Mouse (Mus musculus) left cerebral cortex, postnatal 25 days (tissue): ENCODE measurements at regions not wholly inside any gene's neighbourhood (a gene's known extent, or its start where the extent isn't known, plus 50 kb on each side); places are given as distances from the start of the nearest gene placed in this dataset.

ENCODE experiments used
- DNase-seq, 2 experiments: peaks; one replicate each; pipeline ENCODE4 v3.0.0; 2022; ENCODE audit warnings: low spot score in 2 of 2, mixed read lengths in 1 of 2
- intact Hi-C: fragments of 180-260 bp; cut with DNase I; formaldehyde crosslinking; loops from one replicate; pipeline ENCODE4 v1.15.1; 2025

- intact Hi-C loops = no loop called here
- no peak for DNase-seq
These were observed 528.9 kb upstream of the Pappa start for GRCm38 (mm10) chr4:64595014-64595599.

GRCm38 (mm10) chr4:64598465-64598864 is 525.5 kb upstream of the Pappa start:
- intact Hi-C loops = no loop called here
- peak in 1 of 2 experiments; percentile 76 for DNase-seq

- intact Hi-C loops = no loop called here
- DNase-seq = no peak
These were observed 524.8 kb upstream of the Pappa start for GRCm38 (mm10) chr4:64599222-64599621.

- intact Hi-C loops = no loop called here
- DNase-seq = no peak
These were observed 501.2 kb upstream of the Pappa start for GRCm38 (mm10) chr4:64622771-64623170.

GRCm38 (mm10) chr4:64632189-64632588 is 491.8 kb upstream of the Pappa start:
- DNase-seq = no peak
- intact Hi-C loops = no loop called here

- DNase-seq = no peak
- intact Hi-C loops = no loop called here
These were observed 488.6 kb upstream of the Pappa start for GRCm38 (mm10) chr4:64635256-64635962.

GRCm38 (mm10) chr4:64640056-64640455 is 483.9 kb upstream of the Pappa start:
- intact Hi-C loops = no loop called here
- DNase-seq = no peak

- DNase-seq = no peak
- intact Hi-C loops = no loop called here
These were observed 483.0 kb upstream of the Pappa start for GRCm38 (mm10) chr4:64640976-64641375.

- DNase-seq = no peak
- intact Hi-C loops = no loop called here
These were observed 478.8 kb upstream of the Pappa start for GRCm38 (mm10) chr4:64645141-64645540.

- intact Hi-C loops = loop anchor here (10.0 kb wide), 1 partner anchor 281 kb away; no protein-coding TSS in a partner anchor
- peak; percentile 1 to 86 for DNase-seq
These were observed 469.8 kb upstream of the Pappa start for GRCm38 (mm10) chr4:64654157-64654556.

GRCm38 (mm10) chr4:64655534-64655933 is 468.4 kb upstream of the Pappa start:
- intact Hi-C loops = loop anchor here (10.0 kb wide), 1 partner anchor 279 kb away; no protein-coding TSS in a partner anchor
- DNase-seq = no peak

- intact Hi-C loops = no loop called here
- DNase-seq = no peak
These were observed 460.3 kb upstream of the Pappa start for GRCm38 (mm10) chr4:64663722-64664121.

GRCm38 (mm10) chr4:64667998-64668397 is 456.0 kb upstream of the Pappa start:
- intact Hi-C loops = no loop called here
- peak in 1 of 2 experiments; percentile 19 for DNase-seq

- no peak for DNase-seq
- intact Hi-C loops = no loop called here
These were observed 454.3 kb upstream of the Pappa start for GRCm38 (mm10) chr4:64669722-64670121.

GRCm38 (mm10) chr4:64676438-64676837 is 447.5 kb upstream of the Pappa start:
- DNase-seq = no peak
- intact Hi-C loops = no loop called here

GRCm38 (mm10) chr4:64676881-64677280 is 447.1 kb upstream of the Pappa start:
- intact Hi-C loops = no loop called here

GRCm38 (mm10) chr4:64684654-64685053 is 439.3 kb upstream of the Pappa start:
- DNase-seq = no peak
- intact Hi-C loops = no loop called here

More at GRCm38 (mm10) chr4:64676881-64677280, 447.1 kb upstream of the Pappa start:
- DNase-seq = no peak

- intact Hi-C loops = no loop called here
- DNase-seq = no peak
These were observed 427.8 kb upstream of the Pappa start for GRCm38 (mm10) chr4:64696134-64696533.

- intact Hi-C loops = no loop called here
- DNase-seq = no peak
These were observed 400.7 kb upstream of the Pappa start for GRCm38 (mm10) chr4:64723296-64723695.

GRCm38 (mm10) chr4:64724851-64725250 is 399.1 kb upstream of the Pappa start:
- intact Hi-C loops = no loop called here
- DNase-seq = no peak

GRCm38 (mm10) chr4:64755986-64756385 is 368.0 kb upstream of the Pappa start:
- DNase-seq = no peak
- intact Hi-C loops = no loop called here
